Mouse (Mus musculus): ENCODE results near the gene Stac2. TPM values are rescaled to one million over a fixed set of nuclear protein-coding genes. Genes with fewer than 3 reads are reported as not detected.

Stac2 gene
- polyA plus RNA-seq, 1 experiment: 7.3 TPM

- H3K4me1 ChIP-seq (ENCODE audit: control insufficient read depth, insufficient read depth, low read length): peaks cover 25% of the 10 kb centered on the region
- H3K4me3 ChIP-seq (ENCODE audit: control insufficient read depth, low read depth, low read length): no peak overlapping the region
- no peaks in the 10 kb centered on the region for H3K36me3 ChIP-seq (ENCODE audit: control insufficient read depth, insufficient read depth, low read length)
- no peak overlapping the region for H3K27ac ChIP-seq (ENCODE audit: control insufficient read depth, insufficient read depth, low read depth, low read length)
- H3K27me3 ChIP-seq (ENCODE audit: control insufficient read depth, insufficient read depth, low read length): peaks cover 2% of the 10 kb centered on the region; the same call in 1 of the 2 replicates
- TF ChIP-seq CTCF (IDR thresholded peaks at IDR 0.05; ENCODE audit: control insufficient read depth, insufficient read depth, insufficient replicate concordance, low read depth, low read length) (no peak), POLR2A (IDR thresholded peaks at IDR 0.05; ENCODE audit: control insufficient read depth, low read depth, low read length) (no peak)
Observed at GRCm38 (mm10) chr11:97998074-97998793, 55.0 kb downstream of the Stac2 start.

- Histone ChIP-seq H3K4me1 (ENCODE audit: control insufficient read depth, insufficient read depth, low read length) (peaks cover 20% of the 10 kb centered on the region), H3K36me3 (ENCODE audit: control insufficient read depth, insufficient read depth, low read length) (no peaks in the 10 kb centered on the region), H3K27ac (ENCODE audit: control insufficient read depth, insufficient read depth, low read depth, low read length) (no peak overlapping the region), H3K4me3 (ENCODE audit: control insufficient read depth, low read depth, low read length) (no peak overlapping the region), H3K27me3 (ENCODE audit: control insufficient read depth, insufficient read depth, low read length) (peaks cover 2% of the 10 kb centered on the region; the same call in 1 of the 2 replicates)
- TF ChIP-seq POLR2A (IDR thresholded peaks at IDR 0.05; ENCODE audit: control insufficient read depth, low read depth, low read length) (no peak), CTCF (IDR thresholded peaks at IDR 0.05; ENCODE audit: control insufficient read depth, insufficient read depth, insufficient replicate concordance, low read depth, low read length) (no peak)
Observed at GRCm38 (mm10) chr11:97997387-97997960, 55.8 kb downstream of the Stac2 start.

DNA sequence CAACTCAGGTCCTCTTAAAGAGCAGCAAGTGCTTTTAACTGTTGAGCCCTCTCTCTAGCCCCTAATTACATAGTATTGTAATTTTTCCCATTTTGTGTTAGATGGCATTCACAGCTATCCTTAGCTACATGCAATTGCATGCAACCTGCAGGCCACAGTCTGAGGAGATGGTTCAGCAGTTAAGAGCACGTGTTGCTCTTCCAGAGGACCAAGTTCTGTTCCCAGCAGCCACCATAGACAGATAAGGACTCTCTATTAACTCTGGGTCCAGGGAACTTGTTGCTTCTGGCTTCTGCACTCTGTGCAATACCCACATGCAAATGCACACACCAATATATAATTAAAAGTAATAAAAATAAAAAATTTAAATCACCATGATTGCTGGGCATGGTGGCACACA, 56.6 kb downstream of the Stac2 start:
- no peak overlapping the region for H3K4me3 ChIP-seq (ENCODE audit: control insufficient read depth, low read depth, low read length)
- H3K27me3 ChIP-seq (ENCODE audit: control insufficient read depth, insufficient read depth, low read length): peaks cover 2% of the 10 kb centered on the region; the same call in 1 of the 2 replicates
- no peak overlapping the region for H3K27ac ChIP-seq (ENCODE audit: control insufficient read depth, insufficient read depth, low read depth, low read length)

GRCm38 (mm10) chr11:97995564-97996288, 57.5 kb downstream of the Stac2 start, which contains the start of gene Arl5c:
Gene Arl5c (minus strand): TSS chr11:97996181.
- Histone ChIP-seq H3K27ac (ENCODE audit: control insufficient read depth, insufficient read depth, low read depth, low read length) (no peak within 1 kb of the TSS), H3K4me1 (ENCODE audit: control insufficient read depth, insufficient read depth, low read length) (peaks cover 16% of the 10 kb centered on the region), H3K36me3 (ENCODE audit: control insufficient read depth, insufficient read depth, low read length) (no peaks in the 10 kb centered on the region), H3K4me3 (ENCODE audit: control insufficient read depth, low read depth, low read length) (peak within 1 kb of the TSS; percentile 44), H3K27me3 (ENCODE audit: control insufficient read depth, insufficient read depth, low read length) (peaks cover 2% of the 10 kb centered on the region; the same call in 1 of the 2 replicates)
- TF ChIP-seq CTCF (IDR thresholded peaks at IDR 0.05; ENCODE audit: control insufficient read depth, insufficient read depth, insufficient replicate concordance, low read depth, low read length): no peak
- TF ChIP-seq POLR2A (IDR thresholded peaks at IDR 0.05; ENCODE audit: control insufficient read depth, low read depth, low read length): no peak

More for the DNA sequence above, 56.6 kb downstream of the Stac2 start:
- Histone ChIP-seq H3K36me3 (ENCODE audit: control insufficient read depth, insufficient read depth, low read length) (no peaks in the 10 kb centered on the region), H3K4me1 (ENCODE audit: control insufficient read depth, insufficient read depth, low read length) (peaks cover 19% of the 10 kb centered on the region)
- TF ChIP-seq CTCF (IDR thresholded peaks at IDR 0.05; ENCODE audit: control insufficient read depth, insufficient read depth, insufficient replicate concordance, low read depth, low read length) (no peak), POLR2A (IDR thresholded peaks at IDR 0.05; ENCODE audit: control insufficient read depth, low read depth, low read length) (no peak)

DNA sequence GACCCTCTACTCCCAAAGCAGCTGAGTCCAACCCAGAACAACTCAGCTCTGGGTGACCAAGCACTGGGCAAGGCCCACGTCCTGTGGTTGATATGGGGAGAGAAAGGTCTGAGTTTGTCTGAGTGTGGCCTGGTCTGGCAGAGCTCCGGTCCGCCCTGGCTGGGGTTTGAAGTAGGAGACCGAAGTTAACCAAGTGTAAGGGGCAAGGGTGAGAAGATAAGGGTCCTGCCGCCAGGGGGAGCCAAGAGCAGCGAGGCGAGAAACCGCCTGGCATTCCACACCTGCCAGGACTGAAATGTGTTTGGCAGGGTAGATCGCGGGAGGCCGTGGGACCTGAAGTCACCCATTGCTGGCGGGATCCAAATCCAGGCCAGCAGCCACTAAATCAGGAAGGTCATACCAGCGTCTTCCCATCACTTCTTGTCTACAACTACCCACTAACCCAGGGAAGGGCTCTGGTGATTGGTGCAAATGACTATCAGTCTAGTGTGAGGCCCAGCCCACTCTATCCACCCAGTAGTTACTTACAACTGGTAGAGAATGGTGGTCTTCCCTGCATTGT, 58.6 kb downstream of the Stac2 start:
- Histone ChIP-seq H3K27me3 (ENCODE audit: control insufficient read depth, insufficient read depth, low read length) (peaks cover 2% of the 10 kb centered on the region; the same call in 1 of the 2 replicates), H3K4me3 (ENCODE audit: control insufficient read depth, low read depth, low read length) (peak overlapping the region; percentile 44), H3K4me1 (ENCODE audit: control insufficient read depth, insufficient read depth, low read length) (peaks cover 18% of the 10 kb centered on the region), H3K36me3 (ENCODE audit: control insufficient read depth, insufficient read depth, low read length) (no peaks in the 10 kb centered on the region), H3K27ac (ENCODE audit: control insufficient read depth, insufficient read depth, low read depth, low read length) (no peak overlapping the region)
- peak; percentile 74; the same call in 1 of the 2 replicates for TF ChIP-seq CTCF (IDR thresholded peaks at IDR 0.05; ENCODE audit: control insufficient read depth, insufficient read depth, insufficient replicate concordance, low read depth, low read length)
- no peak for TF ChIP-seq POLR2A (IDR thresholded peaks at IDR 0.05; ENCODE audit: control insufficient read depth, low read depth, low read length)

DNA sequence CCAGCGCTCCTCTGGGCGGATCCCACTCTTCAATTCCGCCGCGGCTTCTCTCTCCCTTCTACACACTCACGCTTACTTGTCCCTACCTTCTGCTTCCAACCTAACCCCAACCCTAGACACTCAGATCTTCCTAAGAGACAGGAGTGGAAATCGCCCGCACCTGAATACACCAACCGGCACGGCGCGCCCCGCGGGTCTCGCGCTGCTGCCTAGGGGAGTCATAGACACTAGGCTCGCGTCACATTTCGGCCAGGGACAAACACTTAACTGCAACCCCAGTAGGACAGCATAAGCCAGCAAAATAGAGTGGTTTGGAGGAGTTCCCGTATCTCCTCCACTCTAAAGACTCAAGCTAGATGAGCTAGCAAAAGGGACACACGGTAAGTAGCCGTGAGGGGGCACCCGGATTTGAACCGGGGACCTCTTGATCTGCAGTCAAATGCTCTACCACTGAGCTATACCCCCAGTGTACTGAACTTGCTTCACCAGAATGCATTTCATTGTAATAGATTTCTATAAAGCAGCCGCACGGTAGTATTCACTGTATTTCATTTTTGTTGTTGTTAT, 64.6 kb downstream of the Stac2 start:
- H3K4me1 ChIP-seq (ENCODE audit: control insufficient read depth, insufficient read depth, low read length): peaks cover 24% of the 10 kb centered on the region
- H3K27me3 ChIP-seq (ENCODE audit: control insufficient read depth, insufficient read depth, low read length): no peaks in the 10 kb centered on the region
- H3K36me3 ChIP-seq (ENCODE audit: control insufficient read depth, insufficient read depth, low read length): no peaks in the 10 kb centered on the region
- peak overlapping the region; percentile 92 for H3K4me3 ChIP-seq (ENCODE audit: control insufficient read depth, low read depth, low read length)
- TF ChIP-seq POLR2A (IDR thresholded peaks at IDR 0.05; ENCODE audit: control insufficient read depth, low read depth, low read length) (peak; percentile 24; the same call in 1 of the 2 replicates), CTCF (IDR thresholded peaks at IDR 0.05; ENCODE audit: control insufficient read depth, insufficient read depth, insufficient replicate concordance, low read depth, low read length) (no peak)
- H3K27ac ChIP-seq (ENCODE audit: control insufficient read depth, insufficient read depth, low read depth, low read length): peak overlapping the region; percentile 92
